Mouse (Mus musculus) CD4-positive, CD25-positive, alpha-beta regulatory T cell (primary cell): ENCODE measurements around the gene Ambra1. TPM values are rescaled to one million over a fixed set of nuclear protein-coding genes. Genes with fewer than 3 reads are reported as not detected.

Source experiments
- polyA plus RNA-seq: library from polyadenylated mRNA; unstranded; fragments of 100-300 nt; shearing (Covaris generic); gene quantifications from one replicate; pipeline ENCODE4 v1.2.1, GENCODE M21; 2017

Ambra1 gene
- 49.1 TPM for polyA plus RNA-seq

DNA sequence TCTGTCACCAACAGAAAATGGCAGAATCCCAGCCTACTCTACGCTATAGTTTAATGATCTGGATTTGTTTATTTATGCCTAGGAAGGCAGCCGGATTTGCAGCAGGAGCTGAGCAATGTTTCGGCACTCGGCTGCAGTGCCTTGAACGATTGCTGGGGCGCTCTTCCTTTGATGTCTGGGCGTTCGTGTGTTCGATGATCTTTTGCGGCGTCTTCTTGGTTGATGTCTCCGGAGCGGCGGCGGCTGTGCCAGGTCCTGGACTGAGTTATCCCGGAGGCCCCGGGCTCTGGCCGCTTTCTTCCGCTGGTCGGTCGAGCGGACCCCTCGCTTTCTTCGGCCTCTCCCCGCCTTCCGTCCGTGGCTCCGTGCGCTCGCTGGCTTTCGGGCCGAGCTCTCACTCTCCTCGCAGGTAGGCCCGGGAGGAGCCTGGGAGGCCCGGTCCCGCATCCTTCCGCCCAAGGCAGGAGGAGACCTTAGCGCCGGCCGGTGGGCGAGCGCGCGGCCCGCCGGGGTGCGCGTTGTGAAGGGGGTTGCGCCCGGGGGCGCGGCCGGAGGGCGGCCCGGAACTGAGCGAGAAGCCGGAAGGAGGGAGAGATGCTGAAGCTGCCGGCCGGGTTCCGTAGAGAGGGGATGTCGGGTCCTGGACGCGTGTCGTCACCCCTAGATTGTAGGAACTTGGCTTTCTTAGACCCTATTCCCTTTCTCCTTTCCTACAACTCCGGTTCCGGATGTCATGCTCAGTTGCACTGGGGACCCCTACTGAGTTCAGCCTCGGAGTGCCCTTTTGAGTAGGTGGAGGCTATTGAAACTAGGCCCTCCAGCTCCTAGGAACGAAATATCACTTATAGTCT, at the start of gene Ambra1:
Gene Ambra1 (plus strand): TSS at position 164 of the 851 bp plus-strand sequence.

DNA sequence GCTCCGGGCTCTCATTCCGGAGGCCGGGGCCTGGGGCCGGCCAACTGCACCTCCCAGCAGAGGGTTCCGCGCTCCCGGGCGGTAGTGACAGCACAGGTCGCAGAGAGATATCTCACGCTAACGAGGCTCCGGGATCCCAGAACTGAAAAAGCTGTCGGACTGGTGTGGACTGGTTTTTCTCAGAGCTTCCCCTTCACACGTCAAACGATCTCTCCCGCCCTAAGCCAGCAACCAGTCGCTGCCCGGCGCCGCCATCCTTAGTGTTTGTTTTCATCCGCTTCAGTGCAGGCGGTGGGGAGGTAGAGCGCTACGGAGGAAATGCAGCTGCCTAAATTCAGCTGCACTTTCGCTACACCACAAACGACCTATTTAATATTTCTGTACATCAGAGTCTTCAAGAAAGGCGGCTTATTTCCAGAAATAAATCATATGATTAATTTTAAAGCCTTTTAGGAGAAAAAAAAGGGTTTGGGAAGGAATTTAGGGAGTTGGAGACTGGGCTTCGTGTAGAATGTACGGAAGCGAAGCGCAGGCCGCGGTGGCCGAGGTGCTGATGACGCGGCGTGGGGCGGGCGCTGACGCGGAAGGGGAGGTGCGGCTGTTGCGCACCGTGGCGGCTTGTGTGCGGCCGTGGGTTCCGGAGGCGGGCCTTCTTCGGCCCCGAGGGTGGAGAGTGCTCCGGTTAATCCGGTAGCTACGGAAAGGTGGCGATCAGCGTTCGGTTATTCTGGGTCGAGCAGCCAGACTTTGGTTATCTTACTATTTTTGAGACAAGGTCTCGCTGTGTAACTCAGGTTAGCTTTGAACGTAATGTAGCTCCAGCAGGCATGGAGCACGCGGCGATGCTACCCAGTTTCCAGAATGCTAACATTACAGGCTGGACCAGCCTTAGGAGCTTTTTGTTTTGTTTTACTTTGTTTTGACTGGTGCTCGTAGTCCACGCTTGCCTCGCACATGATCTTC, 19.4 kb upstream of the Ambra1 start, which contains the start of the genes Atg13 and Harbi1:
Gene Atg13 (minus strand): TSS at position 305 of the 963 bp plus-strand sequence.
Gene Harbi1 (plus strand): TSS at position 581 of the 963 bp plus-strand sequence.

DNA sequence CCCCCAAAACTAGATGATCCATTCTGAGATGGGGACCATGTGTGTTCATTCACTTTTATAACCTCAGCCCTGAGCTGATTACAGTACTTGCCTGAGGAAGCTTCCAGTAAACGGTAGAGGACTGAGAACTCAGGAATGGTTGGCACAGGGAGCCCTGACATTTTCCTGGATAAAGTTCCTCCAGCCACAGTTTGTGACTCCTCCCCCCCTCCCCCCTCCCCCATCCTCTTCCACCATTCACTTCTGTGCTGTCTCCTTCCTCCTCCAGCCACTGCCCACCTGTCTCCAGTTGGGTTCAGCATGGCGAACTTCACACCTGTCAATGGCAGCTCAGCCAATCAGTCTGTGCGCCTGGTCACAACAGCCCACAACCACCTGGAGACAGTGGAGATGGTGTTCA, 197.0 kb downstream of the Ambra1 start, which contains the start of gene Chrm4:
Gene Chrm4 (plus strand): TSS at position 301 of the 400 bp plus-strand sequence.

DNA sequence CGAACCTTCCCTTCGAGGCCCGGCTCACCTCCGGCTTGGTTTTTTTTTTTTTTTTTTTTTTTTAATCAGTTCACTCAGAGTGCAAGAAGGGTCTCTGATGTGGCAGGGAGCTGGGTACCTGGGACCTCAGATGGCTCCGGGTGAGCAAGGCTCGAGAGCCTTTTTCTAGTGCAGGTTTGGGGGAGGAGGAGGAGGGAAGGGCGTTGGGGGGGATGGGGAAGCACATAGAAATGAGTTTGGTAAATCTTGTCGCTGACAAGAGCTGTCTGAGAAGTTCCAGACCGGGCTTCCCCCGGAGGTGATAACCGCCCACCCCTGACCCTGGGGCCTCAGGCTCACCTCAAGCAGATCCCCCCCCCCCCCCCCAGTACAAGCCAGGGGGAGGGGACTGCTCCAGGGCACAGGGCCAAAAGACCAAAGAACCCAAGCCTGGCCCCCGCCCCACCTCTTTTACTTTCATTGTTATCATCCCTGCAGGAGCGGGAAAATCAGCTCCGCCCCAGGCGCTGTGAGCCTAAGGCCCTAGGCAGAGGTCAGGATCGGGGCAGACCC, 202.3 kb downstream of the Ambra1 start, which contains the start of gene Mdk:
Gene Mdk (minus strand): TSS at position 138 of the 552 bp plus-strand sequence.

DNA sequence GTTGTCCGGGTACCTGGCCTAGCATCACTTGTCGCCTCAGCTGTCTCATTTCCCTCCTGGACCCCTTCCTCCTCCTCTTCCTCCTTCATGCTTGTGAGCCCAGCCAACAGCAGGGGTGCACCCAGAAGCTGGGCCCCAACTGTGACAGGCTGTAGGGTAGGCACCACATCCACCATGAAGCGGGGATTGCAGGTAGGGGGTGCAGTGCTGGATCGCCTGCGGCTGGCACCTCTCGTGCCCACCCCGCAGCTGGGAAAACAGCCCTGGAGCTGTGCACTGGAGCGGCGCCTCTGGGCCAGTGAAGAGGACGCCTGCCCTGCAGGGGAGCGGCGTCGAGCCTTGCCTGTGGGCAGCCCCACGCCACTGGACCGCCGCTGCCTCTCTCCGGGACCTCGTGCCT, 215.5 kb downstream of the Ambra1 start, which contains the start of gene Gm9821:
Gene Gm9821 (plus strand): TSS at position 221 of the 400 bp plus-strand sequence.

Other genes starting within 250 kb of the Ambra1 start
- gene Ckap5, start 203.4 kb upstream of the Ambra1 start, polyA plus RNA-seq, result 39.8 TPM
- gene F2, start 93.7 kb upstream of the Ambra1 start, polyA plus RNA-seq, result not detected
- gene Zfp408, start 80.3 kb upstream of the Ambra1 start, polyA plus RNA-seq, result 23.8 TPM
- gene Arhgap1, start 80.3 kb upstream of the Ambra1 start, polyA plus RNA-seq, result 206 TPM
- 50.1 TPM for gene Atg13, start 19.6 kb upstream of the Ambra1 start, polyA plus RNA-seq
- gene Harbi1, start 19.3 kb upstream of the Ambra1 start, polyA plus RNA-seq, result 15.6 TPM
- gene Chrm4, start 197.1 kb downstream of the Ambra1 start, polyA plus RNA-seq, result 0.57 TPM
- 1.5 TPM for gene Mdk, start 202.2 kb downstream of the Ambra1 start, polyA plus RNA-seq
- gene Gm9821, start 215.6 kb downstream of the Ambra1 start, polyA plus RNA-seq, result 0.55 TPM
- gene Dgkz, start 245.7 kb downstream of the Ambra1 start, polyA plus RNA-seq, result 393 TPM